Mouse (Mus musculus): ENCODE measurements around the gene Fam219a. TPM values are rescaled to one million over a fixed set of nuclear protein-coding genes. Genes with fewer than 3 reads are reported as not detected.

Fam219a gene
- polyA plus RNA-seq, 1 experiment from 2014 or later, result 2.7 TPM

GRCm38 (mm10) chr4:41471384-41471689 lies 98.0 kb downstream of the Fam219a start:
- DNase-seq (ENCODE audit: low spot score), result no peak

- no peak for DNase-seq (ENCODE audit: low spot score)
These were observed 98.5 kb downstream of the Fam219a start for GRCm38 (mm10) chr4:41470684-41471383.

- no peak for DNase-seq (ENCODE audit: low spot score)
These were observed 99.2 kb downstream of the Fam219a start for GRCm38 (mm10) chr4:41470051-41470683.

GRCm38 (mm10) chr4:41469199-41469598 lies 100.1 kb downstream of the Fam219a start:
- DNase-seq (ENCODE audit: low spot score), result no peak

GRCm38 (mm10) chr4:41468396-41469080 lies 100.8 kb downstream of the Fam219a start:
- peak; percentile 7 for DNase-seq (ENCODE audit: low spot score)

Other genes with a start within 250 kb of the Fam219a start
- 37.2 and 43.2 TPM in 2 replicates for gene Ubap1, start 220.5 kb downstream of the Fam219a start, polyA plus RNA-seq (2015; fragmentation: Nextera tagmentation; extraction: Ambion mirVana)
- 5.6 and 5.9 TPM in 2 replicates for gene Kif24, start 104.7 kb downstream of the Fam219a start, polyA plus RNA-seq (2015; fragmentation: Nextera tagmentation; extraction: Ambion mirVana)
- 28.5 and 31.0 TPM in 2 replicates for gene Nudt2, start 104.4 kb downstream of the Fam219a start, polyA plus RNA-seq (2015; fragmentation: Nextera tagmentation; extraction: Ambion mirVana)
- gene AI464131, start 66.5 kb downstream of the Fam219a start, polyA plus RNA-seq (2015; fragmentation: Nextera tagmentation; extraction: Ambion mirVana), result 0.60 TPM in 2 replicates
- gene 1110017D15Rik, start 52.2 kb downstream of the Fam219a start, polyA plus RNA-seq (2015; fragmentation: Nextera tagmentation; extraction: Ambion mirVana), result 0.94 and 1.5 TPM in 2 replicates
- 0.60 and 0.91 TPM in 2 replicates for gene Dnaic1, start 237 bp upstream of the Fam219a start, polyA plus RNA-seq (2015; fragmentation: Nextera tagmentation; extraction: Ambion mirVana)
- gene Enho, start 70.8 kb upstream of the Fam219a start, polyA plus RNA-seq (2015; fragmentation: Nextera tagmentation; extraction: Ambion mirVana), result 10.3 and 10.5 TPM in 2 replicates
- 0.26 and 0.43 TPM in 2 replicates for gene Cntfr, start 127.6 kb upstream of the Fam219a start, polyA plus RNA-seq (2015; fragmentation: Nextera tagmentation; extraction: Ambion mirVana)
- 35.8 and 39.3 TPM in 2 replicates for gene Il11ra1, start 130.5 kb upstream of the Fam219a start, polyA plus RNA-seq (2015; fragmentation: Nextera tagmentation; extraction: Ambion mirVana)
- 68.3 and 75.1 TPM in 2 replicates for gene Rpp25l, start 144.0 kb upstream of the Fam219a start, polyA plus RNA-seq (2015; fragmentation: Nextera tagmentation; extraction: Ambion mirVana)
- 180 and 181 TPM in 2 replicates for gene Dctn3, start 153.6 kb upstream of the Fam219a start, polyA plus RNA-seq (2015; fragmentation: Nextera tagmentation; extraction: Ambion mirVana)
- gene Arid3c, start 161.6 kb upstream of the Fam219a start, polyA plus RNA-seq (2015; fragmentation: Nextera tagmentation; extraction: Ambion mirVana), result 0.06 TPM in 1 of 2 replicates, not detected in the other
- 48.2 and 49.3 TPM in 2 replicates for gene Galt, start 185.7 kb upstream of the Fam219a start, polyA plus RNA-seq (2015; fragmentation: Nextera tagmentation; extraction: Ambion mirVana)
- gene Sigmar1, start 186.6 kb upstream of the Fam219a start, polyA plus RNA-seq (2015; fragmentation: Nextera tagmentation; extraction: Ambion mirVana), result 36.1 and 40.3 TPM in 2 replicates
- 39.3 and 41.1 TPM in 2 replicates for gene Ccl27a, start 204.7 kb upstream of the Fam219a start, polyA plus RNA-seq (2015; fragmentation: Nextera tagmentation; extraction: Ambion mirVana)

Measured in thymus, postnatal 0 days (tissue).